Mouse (Mus musculus): ENCODE measurements at regions not wholly inside any gene's neighbourhood (a gene's known extent, or its start where the extent isn't known, plus 50 kb on each side); places are given as distances from the start of the nearest gene placed in this dataset.

GRCm38 (mm10) chr4:127846321-127846720 lies 124.4 kb downstream of the CK137956 start:
- Histone ChIP-seq H3K4me1 (ENCODE audit: control insufficient read depth in 2 of 2, insufficient read depth in 2 of 2, low read length in 2 of 2, poor library complexity in 1 of 2) (peaks cover 0 to 3% of the 10 kb centered on the region in 2 experiments; a peak in 2 of 4 replicates), H3K9me3 (ENCODE audit: control insufficient read depth, insufficient read depth, low read depth, low read length) (no peaks in the 10 kb centered on the region), H3K9ac (ENCODE audit: insufficient read depth, low read depth, low read length, poor library complexity, severe bottlenecking) (no peak overlapping the region), H3K27ac (ENCODE audit: insufficient read depth, low read depth, low read length, poor library complexity, severe bottlenecking) (no peak overlapping the region), H3K4me3 (ENCODE audit: insufficient read depth in 1 of 2, low read depth in 1 of 2, low read length in 2 of 2, poor library complexity in 1 of 2, severe bottlenecking in 1 of 2) (no peak overlapping the region), H3K36me3 (ENCODE audit: control insufficient read depth, insufficient read depth, low read length, poor library complexity, severe bottlenecking) (no peaks in the 10 kb centered on the region)
- in situ Hi-C loops (cut with MboI; ENCODE audit: low sequenced_read_pairs in 2 of 2, unreplicated experiment in 2 of 2): no loop called here
- TF ChIP-seq CHD2 (IDR thresholded peaks at IDR 0.05; ENCODE audit: low read depth, low read length) (no peak), HCFC1 (IDR thresholded peaks at IDR 0.05; ENCODE audit: borderline replicate concordance, insufficient read depth, low read length) (no peak), ZC3H11A (IDR thresholded peaks at IDR 0.05; ENCODE audit: borderline replicate concordance, low read depth, low read length) (no peak), ZNF384 (IDR thresholded peaks at IDR 0.05; ENCODE audit: low read depth, low read length) (no peak), MAFK (IDR thresholded peaks at IDR 0.05; ENCODE audit: insufficient read depth, low read depth, low read length) (no peak)
- no peak for DNase-seq (ENCODE audit: low read depth, low spot score)

- Histone ChIP-seq H3K36me3 (ENCODE audit: control insufficient read depth, insufficient read depth, low read length, poor library complexity, severe bottlenecking) (no peaks in the 10 kb centered on the region), H3K9me3 (ENCODE audit: control insufficient read depth, insufficient read depth, low read depth, low read length) (no peaks in the 10 kb centered on the region), H3K4me1 (ENCODE audit: control insufficient read depth in 2 of 2, insufficient read depth in 2 of 2, low read length in 2 of 2, poor library complexity in 1 of 2) (peaks cover 0 to 3% of the 10 kb centered on the region in 2 experiments; a peak in 2 of 4 replicates), H3K9ac (ENCODE audit: insufficient read depth, low read depth, low read length, poor library complexity, severe bottlenecking) (no peak overlapping the region), H3K27ac (ENCODE audit: insufficient read depth, low read depth, low read length, poor library complexity, severe bottlenecking) (no peak overlapping the region), H3K4me3 (ENCODE audit: insufficient read depth in 1 of 2, low read depth in 1 of 2, low read length in 2 of 2, poor library complexity in 1 of 2, severe bottlenecking in 1 of 2) (no peak overlapping the region)
- no peak for TF ChIP-seq HCFC1 (IDR thresholded peaks at IDR 0.05; ENCODE audit: borderline replicate concordance, insufficient read depth, low read length)
- TF ChIP-seq ZC3H11A (IDR thresholded peaks at IDR 0.05; ENCODE audit: borderline replicate concordance, low read depth, low read length): no peak
- TF ChIP-seq MAFK (IDR thresholded peaks at IDR 0.05; ENCODE audit: insufficient read depth, low read depth, low read length): no peak
- TF ChIP-seq ZNF384 (IDR thresholded peaks at IDR 0.05; ENCODE audit: low read depth, low read length): no peak
- TF ChIP-seq CHD2 (IDR thresholded peaks at IDR 0.05; ENCODE audit: low read depth, low read length): no peak
- in situ Hi-C loops (cut with MboI; ENCODE audit: low sequenced_read_pairs in 2 of 2, unreplicated experiment in 2 of 2): no loop called here
- no peak for DNase-seq (ENCODE audit: low read depth, low spot score)
These were observed 127.3 kb downstream of the CK137956 start for GRCm38 (mm10) chr4:127843421-127843820.

GRCm38 (mm10) chr4:127833668-127834067 lies 137.1 kb downstream of the CK137956 start:
- H3K4me1 ChIP-seq (ENCODE audit: control insufficient read depth in 2 of 2, insufficient read depth in 2 of 2, low read length in 2 of 2, poor library complexity in 1 of 2): no peaks in the 10 kb centered on the region
- H3K9ac ChIP-seq (ENCODE audit: insufficient read depth, low read depth, low read length, poor library complexity, severe bottlenecking): no peak overlapping the region
- no peak overlapping the region for H3K4me3 ChIP-seq (ENCODE audit: insufficient read depth in 1 of 2, low read depth in 1 of 2, low read length in 2 of 2, poor library complexity in 1 of 2, severe bottlenecking in 1 of 2)
- no peaks in the 10 kb centered on the region for H3K9me3 ChIP-seq (ENCODE audit: control insufficient read depth, insufficient read depth, low read depth, low read length)
- no peaks in the 10 kb centered on the region for H3K36me3 ChIP-seq (ENCODE audit: control insufficient read depth, insufficient read depth, low read length, poor library complexity, severe bottlenecking)
- no peak overlapping the region for H3K27ac ChIP-seq (ENCODE audit: insufficient read depth, low read depth, low read length, poor library complexity, severe bottlenecking)
- TF ChIP-seq ZNF384 (IDR thresholded peaks at IDR 0.05; ENCODE audit: low read depth, low read length) (no peak), MAFK (IDR thresholded peaks at IDR 0.05; ENCODE audit: insufficient read depth, low read depth, low read length) (no peak), HCFC1 (IDR thresholded peaks at IDR 0.05; ENCODE audit: borderline replicate concordance, insufficient read depth, low read length) (no peak), ZC3H11A (IDR thresholded peaks at IDR 0.05; ENCODE audit: borderline replicate concordance, low read depth, low read length) (no peak), CHD2 (IDR thresholded peaks at IDR 0.05; ENCODE audit: low read depth, low read length) (no peak)
- DNase-seq (ENCODE audit: low read depth, low spot score): no peak
- in situ Hi-C loops (cut with MboI; ENCODE audit: low sequenced_read_pairs in 2 of 2, unreplicated experiment in 2 of 2): no loop called here

GRCm38 (mm10) chr4:127826988-127827387 lies 143.8 kb downstream of the CK137956 start:
- no peak for DNase-seq (ENCODE audit: low read depth, low spot score)
- TF ChIP-seq ZC3H11A (IDR thresholded peaks at IDR 0.05; ENCODE audit: borderline replicate concordance, low read depth, low read length) (no peak), MAFK (IDR thresholded peaks at IDR 0.05; ENCODE audit: insufficient read depth, low read depth, low read length) (no peak), CHD2 (IDR thresholded peaks at IDR 0.05; ENCODE audit: low read depth, low read length) (no peak), HCFC1 (IDR thresholded peaks at IDR 0.05; ENCODE audit: borderline replicate concordance, insufficient read depth, low read length) (no peak), ZNF384 (IDR thresholded peaks at IDR 0.05; ENCODE audit: low read depth, low read length) (no peak)
- Histone ChIP-seq H3K4me1 (ENCODE audit: control insufficient read depth in 2 of 2, insufficient read depth in 2 of 2, low read length in 2 of 2, poor library complexity in 1 of 2) (no peaks in the 10 kb centered on the region), H3K36me3 (ENCODE audit: control insufficient read depth, insufficient read depth, low read length, poor library complexity, severe bottlenecking) (no peaks in the 10 kb centered on the region), H3K4me3 (ENCODE audit: insufficient read depth in 1 of 2, low read depth in 1 of 2, low read length in 2 of 2, poor library complexity in 1 of 2, severe bottlenecking in 1 of 2) (no peak overlapping the region), H3K27ac (ENCODE audit: insufficient read depth, low read depth, low read length, poor library complexity, severe bottlenecking) (no peak overlapping the region), H3K9me3 (ENCODE audit: control insufficient read depth, insufficient read depth, low read depth, low read length) (no peaks in the 10 kb centered on the region), H3K9ac (ENCODE audit: insufficient read depth, low read depth, low read length, poor library complexity, severe bottlenecking) (no peak overlapping the region)
- in situ Hi-C loops (cut with MboI; ENCODE audit: low sequenced_read_pairs in 2 of 2, unreplicated experiment in 2 of 2): no loop called here

GRCm38 (mm10) chr4:127819501-127819900 lies 151.2 kb downstream of the CK137956 start:
- Histone ChIP-seq H3K36me3 (ENCODE audit: control insufficient read depth, insufficient read depth, low read length, poor library complexity, severe bottlenecking) (no peaks in the 10 kb centered on the region), H3K4me3 (ENCODE audit: insufficient read depth in 1 of 2, low read depth in 1 of 2, low read length in 2 of 2, poor library complexity in 1 of 2, severe bottlenecking in 1 of 2) (no peak overlapping the region), H3K9ac (ENCODE audit: insufficient read depth, low read depth, low read length, poor library complexity, severe bottlenecking) (no peak overlapping the region), H3K9me3 (ENCODE audit: control insufficient read depth, insufficient read depth, low read depth, low read length) (no peaks in the 10 kb centered on the region), H3K27ac (ENCODE audit: insufficient read depth, low read depth, low read length, poor library complexity, severe bottlenecking) (no peak overlapping the region), H3K4me1 (ENCODE audit: control insufficient read depth in 2 of 2, insufficient read depth in 2 of 2, low read length in 2 of 2, poor library complexity in 1 of 2) (no peaks in the 10 kb centered on the region)
- peak; percentile 72 for DNase-seq (ENCODE audit: low read depth, low spot score)
- in situ Hi-C loops (cut with MboI; ENCODE audit: low sequenced_read_pairs in 2 of 2, unreplicated experiment in 2 of 2): no loop called here
- TF ChIP-seq ZNF384 (IDR thresholded peaks at IDR 0.05; ENCODE audit: low read depth, low read length) (no peak), HCFC1 (IDR thresholded peaks at IDR 0.05; ENCODE audit: borderline replicate concordance, insufficient read depth, low read length) (no peak), ZC3H11A (IDR thresholded peaks at IDR 0.05; ENCODE audit: borderline replicate concordance, low read depth, low read length) (no peak), MAFK (IDR thresholded peaks at IDR 0.05; ENCODE audit: insufficient read depth, low read depth, low read length) (no peak), CHD2 (IDR thresholded peaks at IDR 0.05; ENCODE audit: low read depth, low read length) (no peak)
